Mouse (Mus musculus): ENCODE measurements around the gene Gmeb1.
A peak's percentile ranks its signal among the peaks of the same experiment; 100 is the strongest.
"Not testable (repeated sequence)": the region's sequence is repeated elsewhere in the genome, so short reads cannot be mapped to it uniquely, and the experiment has no call there.

Gene Gmeb1

DNA sequence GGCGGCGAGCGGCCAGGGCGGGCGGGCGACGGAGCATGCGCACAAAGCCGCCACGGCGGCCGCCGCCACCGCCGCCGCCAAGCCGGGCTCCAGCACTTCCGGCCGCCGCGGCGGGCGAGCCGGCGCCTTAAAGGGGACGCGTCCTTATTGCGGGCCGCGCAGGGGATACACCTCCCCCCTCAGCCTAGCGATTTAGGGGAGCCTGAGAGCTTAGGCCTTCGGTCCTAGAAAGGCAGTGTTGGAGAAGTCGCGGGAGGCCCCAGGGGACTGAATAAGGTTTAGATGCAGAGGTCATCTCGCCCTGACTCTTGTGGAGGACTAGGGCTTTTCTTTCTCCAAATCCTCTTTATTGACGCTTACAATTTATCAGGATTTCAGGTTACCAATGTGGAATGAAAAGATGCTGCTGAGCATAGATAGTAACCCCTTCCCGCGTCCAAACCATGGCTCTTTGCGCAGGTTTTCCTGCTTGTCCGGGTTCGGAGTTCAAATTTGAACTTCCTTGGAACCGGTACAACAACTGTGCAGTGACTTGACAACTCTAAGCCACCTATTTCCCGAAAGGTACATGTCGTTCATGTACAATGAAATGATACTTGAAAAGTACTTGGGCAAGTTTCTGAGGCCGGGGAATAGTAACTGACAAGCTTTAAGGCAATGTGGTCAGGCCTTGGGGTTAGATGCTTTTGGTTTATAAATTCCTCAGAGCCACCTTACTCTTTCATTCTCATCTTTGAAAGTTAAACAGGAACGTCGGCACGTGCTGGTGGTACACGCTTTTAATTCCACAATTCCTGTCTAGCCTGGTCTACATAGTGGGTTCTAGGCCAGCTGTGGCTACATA lies at the start of gene Gmeb1:
Gmeb1 (minus strand) TSS at position 89 of the 844 bp plus-strand sequence.
- peak; percentile 86 for ATAC-seq (ENCODE audit: low TSS enrichment)

DNA sequence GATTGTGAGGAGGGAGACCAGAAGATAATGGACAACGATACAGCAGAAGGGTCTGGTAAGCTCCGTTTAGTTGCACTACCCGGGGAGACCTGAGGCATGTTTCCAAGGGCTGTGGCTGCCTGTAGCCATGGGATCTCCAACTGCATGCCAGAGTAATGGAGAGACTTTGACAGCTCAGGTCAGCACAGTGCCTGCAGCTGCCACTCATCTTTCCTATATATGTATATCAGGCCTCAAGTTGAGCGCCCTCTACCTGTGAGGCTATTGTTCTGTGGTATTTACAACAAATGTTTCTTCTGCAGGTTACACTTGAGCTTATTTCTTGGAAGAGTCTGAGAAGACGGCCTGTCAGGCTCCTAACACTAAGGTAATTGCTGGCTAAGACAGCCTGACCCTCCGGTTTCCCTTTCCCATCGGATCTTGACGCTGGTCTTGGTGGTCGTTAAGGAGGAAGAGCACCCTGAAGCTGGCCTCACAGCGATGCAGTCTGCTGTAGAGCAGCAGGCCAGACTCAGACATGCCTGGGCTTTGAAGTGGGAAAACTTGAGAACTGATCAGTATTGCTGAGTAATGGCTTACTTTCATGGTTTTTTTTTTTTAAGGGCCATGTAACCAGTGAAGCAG lies 48.6 kb upstream of the Gmeb1 start:
- ATAC-seq (ENCODE audit: low TSS enrichment), result no peak

DNA sequence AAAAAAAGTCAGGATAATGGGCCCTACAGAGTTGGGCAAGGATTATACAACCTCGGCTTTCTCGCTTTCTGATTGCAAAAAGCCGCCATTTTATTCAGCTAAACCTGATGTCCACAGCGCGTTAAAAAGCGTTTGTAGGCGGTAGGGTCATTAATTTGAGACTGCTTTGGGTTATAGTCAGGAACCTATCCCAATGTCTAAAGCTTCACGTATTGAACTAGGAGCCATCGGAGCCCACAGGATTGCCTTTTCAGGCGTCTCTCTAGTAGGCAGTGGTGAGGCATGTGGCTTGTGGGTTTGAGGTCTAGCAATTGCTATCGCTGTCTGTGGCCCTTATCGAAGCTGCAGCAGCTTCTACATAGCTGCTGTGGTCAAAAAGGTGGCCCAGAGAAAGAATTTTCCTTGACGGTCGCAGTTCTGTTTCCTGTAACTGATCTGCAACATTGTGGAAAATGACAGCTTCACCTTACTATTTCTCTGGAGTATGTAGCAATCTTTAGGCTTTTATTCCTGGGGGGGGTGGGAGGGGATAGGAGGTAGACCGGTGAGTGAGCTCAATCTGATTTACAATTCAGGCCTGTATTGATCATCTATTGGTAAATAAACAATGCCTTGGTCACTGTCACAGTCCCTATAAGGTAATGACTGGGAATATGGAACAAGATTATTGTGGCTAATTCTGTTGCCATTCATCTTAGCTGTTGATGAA lies 47.9 kb upstream of the Gmeb1 start:
- ATAC-seq (ENCODE audit: low TSS enrichment), result peak; percentile 24; the same call in 1 of the 2 replicates

DNA sequence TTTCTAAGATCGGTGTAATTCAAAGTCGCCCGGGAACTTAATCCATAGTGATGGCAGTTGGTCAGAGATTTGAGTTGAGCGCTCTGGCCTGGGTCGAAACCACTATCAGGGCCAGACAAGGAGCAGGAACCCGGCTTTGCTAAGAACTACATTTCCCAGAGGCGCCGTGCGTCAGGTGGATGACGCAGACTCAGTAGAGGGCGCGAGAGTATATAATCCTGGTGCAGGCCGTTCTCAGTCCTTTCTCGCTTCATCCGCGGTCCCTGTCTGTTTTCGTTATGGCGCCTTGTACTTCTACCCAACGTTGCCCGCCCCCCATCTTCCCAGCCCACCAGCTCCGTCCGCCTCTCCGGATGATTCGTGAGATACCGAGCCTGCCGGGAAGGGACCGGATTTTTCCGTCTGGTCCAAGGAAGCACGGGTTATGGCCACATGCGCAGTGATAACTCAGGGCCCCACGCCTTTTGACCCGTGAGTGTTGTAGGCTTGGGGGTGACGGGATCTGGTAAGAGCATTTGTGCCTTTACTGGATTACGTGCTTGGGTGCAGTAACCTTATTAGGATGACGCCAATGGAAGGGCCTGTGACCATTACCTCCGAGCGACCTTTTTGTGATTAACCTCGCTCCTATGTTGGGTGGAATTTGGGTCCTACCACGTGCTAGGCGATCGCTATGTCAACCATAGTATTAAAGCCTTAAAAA lies 47.2 kb upstream of the Gmeb1 start:
- ATAC-seq (ENCODE audit: low TSS enrichment), result peak; percentile 94

DNA sequence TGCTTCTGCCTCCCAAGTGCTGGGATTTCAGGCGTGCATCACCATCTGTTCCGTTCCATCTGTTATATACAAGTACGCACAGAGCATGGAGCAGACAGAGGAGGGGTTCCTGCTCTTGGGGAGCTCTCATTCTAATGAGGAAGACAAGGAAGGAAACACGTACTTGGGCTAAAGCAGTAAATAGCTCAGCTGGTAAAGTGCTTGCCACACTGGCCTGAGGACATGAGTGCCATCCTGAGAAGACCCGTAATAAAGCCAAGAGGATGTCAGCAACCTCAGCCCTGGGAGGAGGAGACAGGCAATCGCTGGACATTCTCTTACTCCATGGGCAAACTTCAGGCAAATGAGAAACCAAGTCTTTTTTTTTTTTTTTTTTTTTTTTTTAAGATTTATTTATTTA lies 44.6 kb upstream of the Gmeb1 start:
- ATAC-seq (ENCODE audit: low TSS enrichment), result no peak

DNA sequence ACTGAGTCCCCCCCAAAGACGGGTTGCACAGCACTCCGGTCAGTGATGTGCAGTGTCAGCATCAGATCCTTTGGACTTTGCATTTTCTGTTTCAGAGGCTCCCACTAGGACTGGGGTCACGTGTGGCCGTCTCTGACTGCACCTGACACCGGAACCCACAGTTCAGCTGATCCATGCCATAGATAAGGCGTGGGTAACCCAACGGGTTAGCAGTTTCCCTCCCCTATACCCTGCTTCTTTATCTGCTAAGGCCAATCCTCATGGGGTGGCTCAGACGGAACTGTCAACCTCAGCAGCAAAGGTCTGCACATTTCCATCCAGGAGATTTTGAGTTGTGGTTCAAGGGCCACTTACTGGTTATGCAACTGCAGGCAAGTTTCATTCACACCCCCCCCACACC lies 43.9 kb upstream of the Gmeb1 start:
- ATAC-seq (ENCODE audit: low TSS enrichment), result no peak

DNA sequence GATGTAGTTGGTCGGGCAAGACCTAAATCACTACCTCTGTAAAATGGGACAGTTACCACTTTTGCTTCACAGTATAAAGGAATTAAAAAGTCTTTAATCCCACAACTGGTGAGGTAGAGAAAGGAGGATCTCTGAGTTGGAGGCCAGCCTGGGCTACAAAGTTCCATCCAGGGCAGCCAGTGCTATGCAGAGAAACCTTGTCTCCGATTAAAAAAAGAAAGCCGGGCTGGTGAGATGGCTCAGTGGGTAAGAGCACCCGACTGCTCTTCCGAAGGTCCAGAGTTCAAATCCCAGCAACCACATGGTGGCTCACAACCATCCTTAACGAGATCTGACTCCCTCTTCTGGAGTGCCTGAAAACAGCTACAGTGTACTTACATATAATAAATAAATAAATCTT lies 42.1 kb upstream of the Gmeb1 start:
- not testable (repeated sequence) for ATAC-seq (ENCODE audit: low TSS enrichment)

DNA sequence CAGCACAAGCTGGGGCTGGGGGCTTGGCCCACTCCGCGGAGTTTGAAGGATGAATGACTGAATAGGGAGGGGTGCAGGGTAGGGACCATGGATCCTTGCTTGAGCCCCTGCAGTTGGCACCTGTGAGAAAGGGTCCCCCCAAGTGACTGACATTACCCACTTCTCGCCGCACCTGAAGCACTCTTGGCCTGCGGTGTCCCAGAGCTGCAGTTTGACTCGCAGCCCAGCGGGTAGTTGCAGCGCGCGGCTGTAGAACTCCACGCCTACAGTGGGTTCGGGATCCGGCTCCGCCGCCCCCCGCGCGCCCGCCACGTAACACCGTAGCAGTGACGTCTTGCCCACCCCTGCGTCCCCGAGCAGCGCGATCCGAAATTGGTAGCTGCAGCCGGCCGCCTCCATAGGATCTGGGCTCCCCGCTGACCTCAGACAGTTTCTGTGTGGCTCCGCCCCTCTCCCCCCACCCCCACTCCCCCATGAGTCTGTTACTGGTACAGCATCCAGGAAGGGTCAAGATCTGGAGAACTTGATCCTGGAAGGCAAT lies 41.6 kb upstream of the Gmeb1 start, which contains the start of gene Rab42:
Rab42 (minus strand) TSS at position 447 of the 541 bp plus-strand sequence.
- peak; percentile 88 for ATAC-seq (ENCODE audit: low TSS enrichment)

DNA sequence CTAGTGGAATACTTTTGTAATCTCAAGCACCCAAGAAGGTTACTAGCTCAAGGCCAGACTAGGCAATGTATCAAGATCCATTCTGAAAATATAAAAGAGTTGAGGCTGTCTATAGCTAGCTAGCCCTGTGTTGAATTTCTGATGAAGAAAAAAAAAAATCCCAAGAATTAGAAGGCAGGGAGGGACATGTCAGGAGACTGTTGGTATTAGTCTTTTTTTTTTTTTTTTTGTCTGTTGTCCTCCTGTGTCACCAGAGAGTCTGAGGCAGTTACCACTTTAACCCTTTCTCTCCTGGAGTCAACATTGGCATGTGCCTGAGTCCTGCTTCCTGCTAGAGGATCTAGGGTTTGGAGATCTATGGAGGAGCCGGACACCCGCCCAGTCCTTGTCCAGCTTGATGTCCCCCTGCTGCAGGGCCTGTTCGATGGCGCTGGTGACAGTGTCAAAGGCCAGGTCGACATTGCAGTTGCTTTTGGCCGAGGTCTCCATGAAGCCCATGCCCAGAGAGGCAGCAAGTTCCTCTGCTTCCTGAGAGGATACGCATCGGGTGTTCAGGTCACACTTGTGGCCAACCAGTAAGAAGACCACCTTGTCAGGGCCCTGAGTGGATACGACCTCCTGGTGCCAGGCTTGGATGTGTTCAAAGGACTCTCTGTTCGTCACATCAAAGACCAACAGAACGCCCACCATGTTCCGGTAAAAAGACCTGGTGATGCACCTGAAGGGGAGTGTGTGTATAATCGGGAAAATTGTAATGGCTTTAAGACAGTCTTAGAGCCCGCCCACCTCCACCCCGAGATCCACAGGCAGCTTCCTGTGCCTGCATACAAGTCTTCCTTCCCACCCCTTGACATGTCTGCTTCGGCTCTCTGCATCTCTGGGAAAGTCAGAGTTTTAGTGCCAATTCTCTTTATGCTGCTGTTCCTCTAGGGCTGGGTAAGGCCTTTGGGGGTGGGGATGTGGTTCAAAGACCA lies 40.9 kb upstream of the Gmeb1 start:
- ATAC-seq (ENCODE audit: low TSS enrichment), result peak; percentile 25; the same call in 1 of the 2 replicates

DNA sequence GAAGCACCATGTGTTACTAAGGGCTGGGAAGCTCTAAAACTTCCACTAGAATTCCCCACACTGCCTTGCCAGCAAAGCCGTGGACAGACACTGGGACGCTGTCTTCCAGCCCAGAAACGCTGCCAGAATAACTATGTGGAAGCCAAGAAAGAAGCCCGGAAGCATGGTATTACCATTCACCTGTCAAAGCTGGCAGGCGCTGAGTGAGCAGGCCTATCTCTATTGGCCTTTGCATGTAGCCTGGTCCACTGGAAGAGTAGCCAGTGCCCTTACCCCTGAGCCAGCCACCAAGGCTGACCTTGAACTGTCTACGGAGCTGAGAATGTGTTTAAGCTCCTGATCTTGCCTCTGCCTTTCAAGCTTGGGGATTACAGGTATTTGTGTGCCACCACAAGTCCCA lies 40.1 kb upstream of the Gmeb1 start:
- no peak for ATAC-seq (ENCODE audit: low TSS enrichment)

DNA sequence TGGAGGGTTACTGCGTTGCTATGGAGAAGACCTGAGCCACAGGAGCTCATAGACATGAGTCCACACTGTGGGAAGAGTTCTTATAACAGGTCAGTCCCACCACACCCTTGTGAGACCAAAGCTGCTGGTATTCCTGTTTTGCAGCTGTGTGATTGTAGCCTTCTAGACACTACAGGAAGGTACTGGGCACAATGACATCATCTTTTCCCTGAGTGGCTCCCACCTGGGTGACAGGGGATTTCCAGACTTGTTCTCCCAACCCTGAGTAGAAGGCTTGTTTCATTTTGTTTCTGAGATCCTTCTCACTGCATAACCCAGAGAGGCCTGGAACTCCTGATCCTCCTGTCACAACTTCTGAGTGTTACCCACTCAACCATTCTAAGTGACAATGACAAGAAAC lies 38.4 kb upstream of the Gmeb1 start:
- no peak for ATAC-seq (ENCODE audit: low TSS enrichment)

DNA sequence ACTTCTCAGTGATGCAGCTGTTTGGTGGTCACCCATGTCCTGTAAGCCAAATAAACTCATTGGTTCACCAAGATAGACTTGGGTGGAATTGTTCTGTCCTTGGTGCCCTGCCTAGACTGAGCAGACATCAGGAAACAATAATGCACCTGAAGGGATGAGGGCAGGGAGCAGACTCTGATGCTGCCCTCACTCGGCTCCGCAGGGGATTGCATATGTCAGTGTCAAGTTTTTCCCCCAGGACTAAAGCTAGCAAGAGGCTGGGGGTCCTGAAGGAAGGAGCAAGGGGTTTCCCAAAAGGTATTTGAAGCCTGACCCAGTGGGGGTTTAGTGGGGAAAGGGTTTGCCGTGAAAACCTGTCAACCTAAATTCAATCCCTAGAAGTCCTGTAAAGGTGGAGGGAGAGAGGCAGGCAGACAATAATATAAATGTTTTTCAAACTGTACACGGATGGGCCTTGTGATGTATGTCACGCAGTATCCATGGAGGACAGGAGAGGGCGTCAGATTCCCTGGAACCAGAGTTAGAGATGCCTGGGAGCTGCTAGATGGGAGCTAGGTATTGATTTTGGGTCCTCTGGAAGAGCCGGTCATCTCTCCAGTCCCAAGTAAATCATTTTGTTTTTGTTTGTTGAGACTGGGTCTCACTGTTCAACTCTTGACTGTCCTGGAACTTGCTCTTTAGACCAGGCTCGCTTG lies 34.4 kb upstream of the Gmeb1 start:
- ATAC-seq (ENCODE audit: low TSS enrichment), result no peak

DNA sequence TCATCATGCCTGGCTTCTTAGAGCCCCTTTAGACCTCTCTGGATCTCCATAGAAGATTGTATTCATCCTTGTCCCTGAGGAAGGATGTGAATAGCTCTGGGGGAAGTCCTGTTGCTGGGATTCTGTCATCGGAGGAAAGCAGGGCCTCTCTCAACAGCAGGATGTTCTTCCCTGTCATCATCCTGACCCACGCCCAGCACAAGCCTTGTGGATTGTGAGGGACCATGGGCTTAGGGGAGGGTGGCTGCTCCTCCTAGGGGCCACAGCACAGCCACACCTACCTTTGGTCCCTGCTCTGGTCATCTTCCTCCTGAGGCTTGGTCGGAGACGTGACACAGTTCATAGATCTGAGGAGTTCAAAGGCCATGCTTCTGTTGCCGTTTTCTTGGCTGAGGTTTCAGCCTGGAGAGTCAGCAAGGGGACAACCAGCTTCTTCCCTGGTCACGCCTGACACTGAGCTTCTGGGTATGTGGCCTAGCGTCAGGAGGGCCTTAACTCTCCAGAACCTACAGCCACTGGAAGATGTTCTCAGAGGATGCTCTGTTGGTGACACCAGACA lies 32.4 kb upstream of the Gmeb1 start:
- no peak for ATAC-seq (ENCODE audit: low TSS enrichment)

DNA sequence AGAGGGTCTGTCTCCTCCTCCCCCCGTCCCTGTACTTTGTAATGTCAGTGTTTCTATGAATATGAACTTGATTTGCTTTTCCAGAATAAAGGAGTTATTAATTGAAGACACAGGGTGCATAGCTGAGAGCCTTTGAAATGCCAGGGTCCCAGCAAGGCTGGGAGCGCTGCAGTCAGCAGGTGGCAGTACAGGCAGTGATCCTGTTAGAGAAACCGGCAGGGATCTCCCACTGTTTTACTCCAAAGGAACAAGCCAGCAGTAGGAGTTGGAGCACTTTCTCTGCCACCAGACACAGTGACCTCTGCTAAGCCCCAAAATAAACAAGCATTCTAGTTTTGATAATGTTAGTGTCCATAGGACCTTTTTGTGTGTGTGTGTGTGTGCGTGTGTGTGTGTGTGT lies 31.6 kb upstream of the Gmeb1 start:
- ATAC-seq (ENCODE audit: low TSS enrichment), result 0 out of 2 replicates have a peak, but pooled peaks have one; percentile 47

DNA sequence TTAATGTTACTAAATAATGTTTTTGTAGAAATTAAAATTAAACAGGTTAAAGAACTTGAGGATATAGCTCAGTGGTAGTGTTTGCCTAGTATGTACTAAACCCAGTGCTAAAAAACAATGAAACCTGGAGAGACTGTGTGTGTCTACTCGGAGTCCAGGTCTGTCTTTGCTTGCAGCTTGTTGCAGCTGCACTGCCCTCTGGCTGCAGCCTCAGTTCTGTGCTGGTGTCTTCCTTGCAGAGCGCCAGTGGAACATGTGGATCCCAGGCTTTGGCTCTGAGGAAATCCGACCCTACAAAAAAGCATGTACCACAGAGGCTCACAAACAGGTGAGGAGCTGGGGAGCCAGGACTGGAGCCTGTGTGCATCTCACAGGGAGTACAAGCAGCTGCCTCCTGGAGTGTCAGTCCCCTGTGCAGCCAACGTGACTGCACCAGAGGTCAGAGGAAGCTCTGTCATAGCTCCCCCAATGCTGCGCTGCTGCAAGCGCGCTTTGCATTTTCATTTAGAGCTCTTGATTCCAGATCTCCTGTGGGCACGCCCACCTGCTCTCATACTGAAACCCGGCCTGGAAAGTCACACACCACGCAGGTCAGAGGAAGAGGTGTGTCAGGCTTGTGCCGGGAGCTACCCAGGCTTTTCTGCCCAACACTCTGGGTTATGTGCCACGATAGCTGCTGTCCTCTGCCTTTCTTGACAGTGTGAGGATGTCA lies 30.4 kb upstream of the Gmeb1 start:
- no peak for ATAC-seq (ENCODE audit: low TSS enrichment)

DNA sequence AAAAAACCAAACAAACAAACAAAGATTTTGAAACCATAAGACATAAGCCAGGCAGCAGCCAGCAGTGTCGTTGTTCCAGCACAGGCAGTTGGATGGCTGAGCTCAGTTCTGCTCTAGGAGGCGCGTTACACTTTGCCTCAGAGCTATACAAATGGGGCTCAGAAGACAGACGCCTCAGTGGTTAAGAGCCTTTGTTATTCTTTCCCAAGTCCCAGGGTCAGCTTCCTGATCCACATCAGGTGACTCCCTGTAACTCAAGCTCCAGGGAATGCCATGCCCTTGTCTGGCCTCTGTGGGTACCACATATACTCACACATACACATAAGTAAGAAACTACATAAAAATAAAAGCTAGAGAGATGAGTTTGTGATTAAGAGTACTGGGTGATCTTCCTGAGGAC lies 29.7 kb upstream of the Gmeb1 start:
- ATAC-seq (ENCODE audit: low TSS enrichment), result no peak

DNA sequence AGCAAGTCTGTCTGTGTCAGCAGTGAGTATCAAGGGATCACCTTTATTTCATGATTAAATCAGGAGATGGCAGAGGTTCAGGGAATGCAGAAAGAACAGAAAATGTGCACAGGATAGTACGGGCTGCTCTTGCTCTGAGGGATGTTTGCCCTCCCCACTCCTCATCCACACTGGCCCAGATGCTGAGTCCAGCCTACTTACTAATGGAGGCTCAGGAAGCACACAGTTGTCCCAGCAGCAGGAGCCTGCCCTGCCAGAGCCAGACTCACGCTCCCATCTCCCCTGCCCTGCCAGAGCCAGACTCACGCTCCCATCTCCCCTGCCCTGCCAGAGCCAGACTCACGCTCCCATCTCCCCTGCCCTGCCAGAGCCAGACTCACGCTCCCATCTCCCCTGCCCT lies 27.4 kb upstream of the Gmeb1 start:
- not testable (repeated sequence) for ATAC-seq (ENCODE audit: low TSS enrichment)

DNA sequence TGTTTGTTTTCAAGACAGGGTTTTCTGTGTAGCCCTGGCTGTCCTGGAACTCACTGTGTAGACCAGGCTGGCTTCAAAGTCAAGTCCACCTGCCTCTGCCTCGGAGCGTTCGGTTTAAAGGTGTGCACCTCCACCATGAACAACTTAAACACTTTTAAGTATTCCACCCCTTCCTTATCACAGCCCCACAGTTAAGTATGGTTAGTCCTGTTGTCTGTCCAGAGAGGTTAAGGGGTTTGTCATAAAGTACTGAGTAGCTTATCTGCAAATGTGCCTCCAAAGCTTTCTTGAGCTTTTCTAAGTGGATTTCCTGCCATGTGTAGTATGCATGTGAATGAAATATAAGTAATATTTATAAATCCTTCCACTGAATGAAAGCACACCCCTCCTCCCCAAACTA lies 14.5 kb upstream of the Gmeb1 start:
- ATAC-seq (ENCODE audit: low TSS enrichment), result no peak

Measured in frontal cortex, adult (tissue).